Mouse (Mus musculus) frontal cortex, postnatal 14 days (tissue): ENCODE data around the gene Plekhg6.

Source experiments
- DNase-seq, 2 experiments: peaks; one replicate each; pipeline ENCODE4 v3.0.0; 2022; ENCODE audit warnings: low spot score in 2 of 2

Plekhg6 gene

GRCm38 (mm10) chr6:125385066-125385974, 4.7 kb upstream of the Plekhg6 start:
- no peak for DNase-seq

- no peak for DNase-seq
Measured at GRCm38 (mm10) chr6:125382024-125382423, 1.4 kb upstream of the Plekhg6 start.

DNA sequence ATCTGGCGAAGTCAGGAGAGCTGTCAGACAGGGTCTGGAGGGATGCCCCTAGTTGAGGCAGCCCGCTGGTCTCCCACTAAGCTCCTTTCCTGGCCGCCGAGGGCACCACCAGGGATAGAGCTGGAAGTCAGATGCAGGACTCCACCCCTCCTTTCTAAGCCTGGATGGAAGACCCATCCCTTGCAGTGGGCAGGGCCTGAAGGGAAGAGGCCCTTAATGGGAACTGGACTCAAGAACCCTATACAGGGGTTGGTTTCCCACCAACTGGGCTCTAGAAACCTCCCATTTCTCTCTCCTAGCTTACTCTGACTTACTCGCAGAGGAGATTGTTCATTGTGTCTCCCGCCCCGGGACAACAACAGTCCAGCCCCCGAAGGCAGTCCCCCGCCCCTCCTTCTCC, 812 bp downstream of the Plekhg6 start:
- DNase-seq = no peak

GRCm38 (mm10) chr6:125378621-125379020, 2.0 kb downstream of the Plekhg6 start:
- no peak for DNase-seq

- DNase-seq = no peak
Measured at GRCm38 (mm10) chr6:125377582-125378451, 2.8 kb downstream of the Plekhg6 start.

DNA sequence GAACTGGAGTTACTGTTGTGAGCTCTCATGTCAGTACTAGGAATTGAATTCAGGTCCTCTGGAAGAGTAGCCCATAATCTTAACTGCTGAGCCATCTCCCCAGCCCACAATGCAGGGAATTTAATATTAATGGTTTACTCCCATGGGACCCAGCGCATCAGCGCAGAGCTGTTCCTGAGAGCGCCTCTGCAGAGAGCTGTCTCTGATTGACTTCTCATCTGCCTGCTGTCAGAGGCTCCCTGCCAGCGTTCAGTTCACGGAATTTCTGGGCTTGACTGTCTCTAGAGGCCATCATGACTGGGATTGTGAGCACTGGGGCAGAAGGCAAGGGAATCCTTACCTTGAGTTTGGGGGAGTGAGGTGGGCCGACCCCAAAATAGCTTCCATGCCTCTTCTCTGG, 3.6 kb downstream of the Plekhg6 start:
- DNase-seq = no peak

DNA sequence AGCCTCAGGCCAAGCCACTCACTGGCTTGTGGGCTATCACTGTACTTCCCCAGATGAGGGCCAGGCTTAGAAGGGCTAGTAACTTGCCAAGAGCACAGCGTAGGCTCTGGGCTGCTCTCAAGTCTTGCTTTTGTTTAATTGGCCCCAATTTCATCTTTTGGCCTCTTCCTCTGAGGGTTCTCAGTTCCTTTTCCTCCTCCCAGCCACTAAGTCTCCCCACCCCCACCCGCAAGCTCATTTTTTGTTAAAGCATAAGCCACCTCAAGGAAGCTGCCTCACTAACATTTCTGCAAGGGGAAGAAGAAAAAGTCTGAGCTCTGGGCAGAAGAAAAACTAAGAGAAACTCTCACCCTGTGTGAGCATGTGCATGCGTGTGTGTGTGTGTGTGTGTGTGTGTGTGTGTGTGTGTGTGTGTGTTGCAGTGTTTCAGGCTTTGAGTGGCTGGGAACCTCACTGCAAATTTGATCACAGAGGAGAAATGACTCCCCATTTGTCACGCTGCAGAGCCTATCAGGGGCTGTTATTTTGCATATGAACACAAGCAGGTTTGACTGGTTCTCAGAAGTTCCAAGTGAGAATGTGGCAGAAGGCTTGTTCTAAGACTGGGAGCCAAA, 12.7 kb downstream of the Plekhg6 start:
- no peak for DNase-seq

- DNase-seq = no peak
Measured at GRCm38 (mm10) chr6:125366133-125366532, 14.5 kb downstream of the Plekhg6 start.

DNA sequence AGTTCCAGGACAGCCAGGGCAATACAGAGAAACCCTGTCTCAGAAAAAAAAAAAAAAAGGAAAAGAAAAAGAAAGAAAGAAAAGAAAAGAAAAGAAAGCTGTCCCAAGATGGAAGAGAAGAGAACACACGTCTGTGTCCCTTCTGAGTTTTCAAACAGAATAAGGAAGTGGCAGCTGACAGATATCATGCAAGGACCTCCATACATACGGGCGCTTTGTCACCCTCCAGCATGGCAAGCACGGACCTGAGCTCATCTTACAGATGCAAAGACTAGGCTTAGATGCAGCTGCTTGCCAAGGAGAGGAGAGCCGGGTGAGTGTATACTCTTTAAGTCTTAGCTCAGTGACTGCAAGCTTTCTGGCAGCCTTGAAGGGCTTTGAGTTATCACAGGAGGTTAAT, 15.1 kb downstream of the Plekhg6 start:
- DNase-seq = no peak

- no peak for DNase-seq
Measured at GRCm38 (mm10) chr6:125364448-125364847, 16.1 kb downstream of the Plekhg6 start.

GRCm38 (mm10) chr6:125363451-125364242, 16.9 kb downstream of the Plekhg6 start:
- no peak for DNase-seq

- DNase-seq = no peak
Measured at GRCm38 (mm10) chr6:125363021-125363420, 17.6 kb downstream of the Plekhg6 start.

- DNase-seq = peak in 1 of 2 experiments; percentile 43
Measured at GRCm38 (mm10) chr6:125361467-125362291, 18.9 kb downstream of the Plekhg6 start.

GRCm38 (mm10) chr6:125360846-125361245, 19.7 kb downstream of the Plekhg6 start:
- no peak for DNase-seq

DNA sequence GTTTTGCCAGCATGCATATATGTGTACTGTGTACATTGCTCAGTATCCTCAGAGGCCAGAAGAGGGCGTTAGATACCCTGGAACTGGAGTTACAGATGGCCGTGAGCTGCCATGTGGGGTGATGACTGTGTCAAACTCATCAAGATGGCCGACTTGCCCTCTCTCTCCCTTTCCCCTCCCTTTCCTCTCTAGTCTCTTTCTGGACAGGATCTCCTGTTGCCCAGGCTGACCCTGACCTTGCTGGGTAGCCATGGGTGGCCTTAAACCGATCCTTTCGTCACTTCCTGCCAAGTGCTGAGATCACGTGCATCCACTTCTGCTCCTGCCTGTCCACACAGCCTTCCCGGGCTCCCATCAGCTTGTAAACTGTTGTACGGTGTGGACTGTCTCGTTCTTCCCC, 20.6 kb downstream of the Plekhg6 start:
- no peak for DNase-seq

DNA sequence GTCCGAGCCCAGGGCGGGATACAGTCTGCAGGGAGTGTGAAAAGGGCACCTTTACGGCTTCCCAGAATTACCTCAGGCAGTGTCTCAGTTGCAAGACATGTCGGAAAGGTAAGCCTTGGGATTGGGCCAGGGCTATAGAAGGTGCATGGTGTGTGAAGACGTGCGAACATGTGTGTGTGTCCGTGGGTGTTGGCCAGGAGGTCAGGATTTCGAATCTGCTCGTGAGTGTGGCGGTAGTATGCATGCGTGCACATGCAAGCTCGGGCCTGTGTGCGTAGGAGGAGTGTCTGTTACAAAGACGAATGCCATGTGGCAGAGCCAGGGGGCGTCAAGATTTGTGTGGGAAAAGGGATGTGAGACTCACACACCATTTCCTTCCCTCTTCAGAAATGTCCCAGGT, 23.3 kb downstream of the Plekhg6 start:
- DNase-seq = no peak

GRCm38 (mm10) chr6:125356264-125356663, 24.3 kb downstream of the Plekhg6 start:
- no peak for DNase-seq

GRCm38 (mm10) chr6:125355197-125355741, 25.3 kb downstream of the Plekhg6 start:
- DNase-seq = no peak

GRCm38 (mm10) chr6:125354352-125355151, 26.0 kb downstream of the Plekhg6 start:
- no peak for DNase-seq
